Mouse (Mus musculus) forebrain, postnatal 0 days (tissue): ENCODE measurements around the gene Gm10778. TPM values are rescaled to one million over a fixed set of nuclear protein-coding genes. Genes with fewer than 3 reads are reported as not detected.
"Not testable (repeated sequence)": the region's sequence is repeated elsewhere in the genome, so short reads cannot be mapped to it uniquely, and the experiment has no call there.

ENCODE experiments used
- ATAC-seq: fragments of 200-750 bp; cut with Nextera tagmentation; 2 replicates; pipeline ENCODE4 v1.8.0; 2017; ENCODE audit warnings: mild to moderate bottlenecking, moderate library complexity
- DNase-seq: peaks from one replicate; pipeline ENCODE4 v3.0.0-alpha.2; 2015
- H3K27ac ChIP-seq: fragments of 300-500 bp; sonication (generic); 2 replicates; pipeline ENCODE4 v1.5.1; 2014; ENCODE audit warnings: low read depth, mild to moderate bottlenecking, antibody characterized with exemption, low read length, moderate library complexity, mixed read lengths
- H3K27me3 ChIP-seq: fragments of 300-500 bp; sonication (generic); 2 replicates; pipeline ENCODE4 v1.6.1; 2014; ENCODE audit warnings: mild to moderate bottlenecking, low read length, mixed read lengths; ENCODE audit not compliant: insufficient read depth
- H3K36me3 ChIP-seq: fragments of 300-500 bp; sonication (generic); 2 replicates; pipeline ENCODE4 v1.6.1; 2014; ENCODE audit warnings: mild to moderate bottlenecking, moderate library complexity; ENCODE audit not compliant: insufficient read depth
- H3K4me1 ChIP-seq: fragments of 300-500 bp; sonication (generic); 2 replicates; pipeline ENCODE4 v1.6.1; 2014; ENCODE audit warnings: antibody characterized with exemption; ENCODE audit not compliant: insufficient read depth
- H3K4me2 ChIP-seq: fragments of 300-500 bp; sonication (generic); 2 replicates; pipeline ENCODE4 v1.6.1; 2014; ENCODE audit warnings: low read depth, mild to moderate bottlenecking, moderate library complexity
- H3K4me3 ChIP-seq: fragments of 300-500 bp; sonication (generic); 2 replicates; pipeline ENCODE4 v1.5.1; 2014; ENCODE audit warnings: low read depth, low read length, mixed read lengths
- H3K9ac ChIP-seq: fragments of 300-500 bp; sonication (generic); 2 replicates; pipeline ENCODE4 v1.6.1; 2014; ENCODE audit warnings: mild to moderate bottlenecking
- H3K9me3 ChIP-seq: fragments of 300-500 bp; sonication (generic); 2 replicates; pipeline ENCODE4 v1.6.1; 2016; ENCODE audit warnings: low read length
- CTCF ChIP-seq: sonication (generic); IDR thresholded peaks from 2 replicates; pipeline ENCODE4 v1.5.1; 2016; ENCODE audit warnings: antibody characterized with exemption, control low read depth, low read depth
- WGBS: fragments of 180-500 bp; shearing (Covaris S2); extraction: QIAGEN DNeasy Blood & Tissue Kit; methylation state at CpG from one replicate; pipeline ENCODE4 v1.1.7; 2014; 5-methylcytosine and 5-hydroxymethylcytosine counted together
- polyA plus RNA-seq: library from polyadenylated mRNA; unstranded; fragments of >200 nt; fragmentation: Nextera tagmentation; extraction: Ambion mirVana; gene quantifications from 2 replicates; pipeline ENCODE4 v1.2.1, GENCODE M21; 2015
- total RNA-seq: library from RNA; depleted of rRNA; stranded (reverse); fragments of >200 nt; gene quantifications from 2 replicates; pipeline ENCODE4 v1.2.3, GENCODE M21; 2014

Gm10778 gene
- total and polyA plus RNA-seq, 2 experiments from 2014 or later: 3.4 to 5.9 TPM

GRCm38 (mm10) chr10:81627836-81628220 is 21.0 kb upstream of the Gm10778 start:
- ATAC-seq (peak; percentile 21), DNase-seq (no peak)
- Histone ChIP-seq H3K36me3 (peaks cover 22% of the 10 kb centered on the region), H3K4me2 (peak overlapping the region; percentile 80), H3K4me1 (peaks cover 11% of the 10 kb centered on the region), H3K9me3 (no peaks in the 10 kb centered on the region), H3K4me3 (peak overlapping the region; percentile 90), H3K27me3 (no peaks in the 10 kb centered on the region), H3K27ac (peak overlapping the region; percentile 86), H3K9ac (peak overlapping the region; percentile 88)
- TF ChIP-seq CTCF: no peak
- WGBS: 60% methylated on average over 7 of the region's 7 CpGs

DNA sequence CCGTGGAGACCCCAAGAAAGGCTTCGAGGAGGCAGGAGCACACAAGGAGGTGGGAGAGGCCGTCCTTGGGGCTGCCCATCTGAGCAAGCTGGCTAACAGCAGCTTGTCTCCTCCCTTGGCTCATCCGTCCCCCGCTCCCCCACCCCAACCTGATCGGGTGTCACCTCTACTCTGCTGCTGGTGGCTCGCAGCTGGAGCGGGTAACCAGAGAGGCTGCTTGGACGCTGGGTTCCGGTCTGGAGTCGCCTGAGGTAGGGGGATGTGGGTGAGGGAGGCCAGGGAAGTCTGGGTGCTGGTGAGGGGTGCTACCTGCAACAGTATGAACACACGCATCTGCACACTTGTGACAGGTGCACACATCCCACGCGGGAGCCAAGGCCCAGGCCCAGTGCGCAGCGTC is 20.5 kb upstream of the Gm10778 start, which contains the start of gene Ankrd24:
Gene Ankrd24 (plus strand): TSS at position 151 of the 400 bp plus-strand sequence.
- Histone ChIP-seq H3K4me2 (peak within 1 kb of the TSS; percentile 80), H3K4me1 (peaks cover 11% of the 10 kb centered on the region), H3K27ac (peak within 1 kb of the TSS; percentile 86), H3K36me3 (peaks cover 22% of the 10 kb centered on the region), H3K27me3 (no peaks in the 10 kb centered on the region), H3K9ac (peak within 1 kb of the TSS; percentile 88), H3K4me3 (peak within 1 kb of the TSS; percentile 90), H3K9me3 (no peaks in the 10 kb centered on the region)
- TF ChIP-seq CTCF: no peak
- DNase-seq (no peak), ATAC-seq (no peak)
- 87% methylated on average over 16 of the region's 16 CpGs for WGBS

DNA sequence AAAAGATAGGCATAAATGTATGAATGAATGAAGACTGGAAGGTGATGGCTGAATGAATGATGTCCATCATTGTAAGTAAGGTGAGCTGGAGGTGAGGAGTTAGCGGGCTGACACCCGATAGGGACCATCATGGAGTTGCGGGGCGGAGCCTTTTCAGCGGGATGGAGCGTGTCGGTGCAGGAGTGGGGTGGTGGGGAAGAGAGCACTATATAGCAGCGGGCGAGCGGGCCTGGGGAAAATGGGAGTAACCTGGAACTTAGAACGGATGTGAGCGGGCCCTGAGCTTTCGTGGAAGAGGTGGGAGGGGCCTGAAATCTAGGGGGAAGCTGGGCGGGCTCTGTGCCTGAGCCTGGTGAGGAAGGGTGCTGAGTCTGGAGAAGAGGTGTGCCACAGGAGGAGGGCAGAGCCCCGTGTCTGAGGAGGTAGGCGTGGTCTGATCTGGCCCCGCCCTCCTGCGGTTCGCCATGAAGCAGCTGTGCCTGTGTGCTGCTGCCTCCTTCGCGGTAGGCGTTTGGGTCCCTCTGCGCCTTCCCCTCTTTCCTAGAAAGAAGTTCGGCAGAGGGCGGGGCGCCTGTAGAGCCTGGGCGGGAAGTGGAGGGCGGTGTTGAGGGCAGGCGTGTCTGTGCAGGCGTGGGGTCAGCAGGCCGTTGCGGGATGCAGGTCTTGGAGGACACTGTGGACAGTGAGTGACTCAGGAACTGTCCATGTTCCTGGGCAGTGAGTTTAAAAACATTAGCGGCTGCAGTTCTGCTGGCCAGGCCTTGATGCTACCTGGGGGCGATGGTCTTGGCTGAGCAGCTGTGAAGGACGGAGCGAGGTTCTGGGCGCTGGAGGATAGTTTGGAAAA is 15.4 kb upstream of the Gm10778 start:
- Histone ChIP-seq H3K9me3 (no peaks in the 10 kb centered on the region), H3K9ac (peak overlapping the region; percentile 50), H3K36me3 (no peaks in the 10 kb centered on the region), H3K4me1 (no peaks in the 10 kb centered on the region), H3K4me3 (peak overlapping the region; percentile 36), H3K27ac (peak overlapping the region; percentile 54), H3K4me2 (peak overlapping the region; percentile 73), H3K27me3 (no peaks in the 10 kb centered on the region)
- DNase-seq: peak; percentile 85
- no peak for TF ChIP-seq CTCF
- 4% methylated on average over 37 of the region's 37 CpGs for WGBS
- peak; percentile 94 for ATAC-seq

DNA sequence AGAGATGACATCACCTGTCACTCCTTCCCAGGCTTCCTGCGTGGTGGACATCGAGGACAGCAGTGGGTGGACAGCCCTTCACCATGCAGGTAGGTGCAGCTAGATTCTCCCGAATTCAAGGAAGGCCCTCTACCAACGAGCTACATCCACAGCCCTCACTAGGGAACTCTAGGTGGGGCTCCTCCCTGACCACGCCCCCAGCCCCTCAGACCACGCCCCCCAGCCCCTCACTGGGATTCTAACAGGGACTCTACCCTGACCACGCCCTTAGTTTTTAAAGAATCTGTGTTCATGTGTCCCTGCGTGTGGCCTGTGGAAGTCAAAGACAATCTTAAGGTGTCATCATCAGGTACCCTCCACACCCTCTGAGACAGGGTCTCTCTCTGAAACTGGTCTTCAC is 12.5 kb upstream of the Gm10778 start:
- no peaks in the 10 kb centered on the region for H3K4me1 ChIP-seq
- no peaks in the 10 kb centered on the region; the same call in 1 of the 2 replicates for H3K36me3 ChIP-seq
- no peak for ATAC-seq
- H3K27me3 ChIP-seq: no peaks in the 10 kb centered on the region
- WGBS: 22% methylated on average over 8 of the region's 8 CpGs
- no peak overlapping the region for H3K4me2 ChIP-seq
- no peaks in the 10 kb centered on the region for H3K9me3 ChIP-seq
- DNase-seq: no peak
- no peak overlapping the region for H3K4me3 ChIP-seq
- H3K27ac ChIP-seq: no peak overlapping the region
- no peak for TF ChIP-seq CTCF
- no peak overlapping the region for H3K9ac ChIP-seq

- no peak overlapping the region for H3K4me2 ChIP-seq
- H3K9ac ChIP-seq: no peak overlapping the region
- H3K9me3 ChIP-seq: no peaks in the 10 kb centered on the region
- H3K27me3 ChIP-seq: no peaks in the 10 kb centered on the region
- ATAC-seq: no peak
- 76% methylated on average over 6 of the region's 6 CpGs for WGBS
- no peak for DNase-seq
- H3K36me3 ChIP-seq: no peaks in the 10 kb centered on the region; the same call in 1 of the 2 replicates
- peaks cover 11% of the 10 kb centered on the region for H3K4me1 ChIP-seq
- TF ChIP-seq CTCF: no peak
- H3K4me3 ChIP-seq: no peak overlapping the region
- no peak overlapping the region for H3K27ac ChIP-seq
These were observed 10.8 kb upstream of the Gm10778 start for GRCm38 (mm10) chr10:81638101-81638500.

GRCm38 (mm10) chr10:81640825-81641224 is 8.0 kb upstream of the Gm10778 start:
- not testable (repeated sequence) for H3K27me3 ChIP-seq, H3K9me3 ChIP-seq, H3K4me3 ChIP-seq, H3K4me2 ChIP-seq, DNase-seq, H3K9ac ChIP-seq, ATAC-seq, H3K27ac ChIP-seq, H3K36me3 ChIP-seq
- WGBS: 31% methylated on average over 4 of the region's 4 CpGs
- H3K4me1 ChIP-seq: peaks cover 11% of the 10 kb centered on the region

DNA sequence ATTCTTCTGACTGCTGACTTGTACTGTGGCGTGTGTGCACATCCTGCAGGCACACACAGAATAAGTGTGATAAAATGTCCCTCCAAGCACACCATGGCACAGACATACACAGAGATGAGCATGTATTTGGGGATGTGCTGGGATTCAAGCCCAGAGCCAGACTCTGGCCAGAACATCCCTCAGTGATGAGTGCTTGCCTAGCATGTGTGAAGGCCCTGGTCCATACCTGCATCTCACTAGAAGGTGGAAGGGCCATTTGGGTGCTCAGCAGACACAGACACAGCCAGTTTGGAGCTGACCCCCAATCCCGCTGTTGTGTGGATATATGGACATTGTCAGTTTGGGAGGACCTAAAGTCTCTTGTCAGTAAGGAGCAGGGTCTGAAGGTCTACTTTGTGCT is 7.3 kb upstream of the Gm10778 start:
- ATAC-seq: no peak
- H3K27ac ChIP-seq: no peak overlapping the region
- H3K36me3 ChIP-seq: no peaks in the 10 kb centered on the region; the same call in 1 of the 2 replicates
- no peak overlapping the region for H3K4me3 ChIP-seq
- peaks cover 11% of the 10 kb centered on the region for H3K4me1 ChIP-seq
- no peak for TF ChIP-seq CTCF
- no peaks in the 10 kb centered on the region for H3K9me3 ChIP-seq
- no peak overlapping the region for H3K4me2 ChIP-seq
- no peaks in the 10 kb centered on the region for H3K27me3 ChIP-seq
- 94% methylated on average over 2 of the region's 2 CpGs for WGBS
- no peak overlapping the region for H3K9ac ChIP-seq
- DNase-seq: no peak
